Mouse (Mus musculus) heart, postnatal 36 days (tissue): ENCODE measurements at regions not wholly inside any gene's neighbourhood (a gene's known extent, or its start where the extent isn't known, plus 50 kb on each side); places are given as distances from the start of the nearest gene placed in this dataset.
"Not testable (repeated sequence)": the region's sequence is repeated elsewhere in the genome, so short reads cannot be mapped to it uniquely, and the experiment has no call there.

ENCODE experiments used
- DNase-seq, 2 experiments: peaks; one replicate each; pipeline ENCODE4 v3.0.0; 2021 to 2022
- intact Hi-C: fragments of 180-260 bp; cut with DNase I; formaldehyde crosslinking; loops from one replicate; pipeline ENCODE4 v1.15.1; 2025
- microRNA-seq, 2 experiments: library from miRNA; unstranded; fragments of <30 nt; microRNA quantifications; one replicate each; pipeline ENCODE4 v1.2.0; 2021; ENCODE audit warnings: borderline number of aligned reads in 2 of 2

DNA sequence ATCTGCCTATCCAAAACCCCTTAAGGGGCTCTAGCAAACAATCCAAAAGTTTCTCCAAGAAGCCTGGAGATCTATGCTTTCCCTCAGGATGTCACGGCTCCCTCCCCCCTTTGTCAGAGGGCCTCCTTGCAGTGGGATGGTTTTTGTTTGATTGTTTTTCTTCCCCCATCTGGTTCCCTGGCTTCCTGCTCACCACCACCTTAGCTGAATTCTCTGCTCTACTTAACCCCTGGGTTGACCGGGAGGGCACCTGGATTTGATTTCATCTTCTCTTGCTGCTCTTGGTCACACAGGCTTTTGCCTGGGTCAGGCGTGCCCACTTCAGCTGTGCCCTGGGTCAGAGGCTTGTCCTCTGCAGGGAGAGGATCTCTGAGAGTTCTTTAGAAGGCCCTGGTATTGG is 72.3 kb upstream of the Spon1 start:
- intact Hi-C loops, result no loop called here
- no peak for DNase-seq

DNA sequence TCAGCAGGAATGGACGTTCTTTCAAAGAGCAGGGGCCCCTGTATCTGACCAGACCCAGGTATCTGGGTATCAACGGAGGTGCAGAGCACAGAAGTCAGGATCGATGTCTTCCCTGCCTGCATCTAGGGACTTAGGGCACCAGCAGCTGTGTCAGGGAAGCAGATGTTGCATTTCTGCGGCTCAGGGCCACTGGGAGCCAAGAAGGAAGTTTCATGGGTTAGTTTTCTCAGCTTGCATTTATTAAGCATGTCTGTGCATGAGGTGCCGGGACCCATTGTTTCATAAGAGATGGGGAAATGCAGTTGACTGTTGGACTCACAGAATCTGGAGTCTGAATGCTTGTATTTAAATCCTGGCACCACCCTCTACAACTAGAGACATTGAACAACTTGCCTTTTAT is 71.3 kb upstream of the Spon1 start:
- intact Hi-C loops, result no loop called here
- no peak for DNase-seq

DNA sequence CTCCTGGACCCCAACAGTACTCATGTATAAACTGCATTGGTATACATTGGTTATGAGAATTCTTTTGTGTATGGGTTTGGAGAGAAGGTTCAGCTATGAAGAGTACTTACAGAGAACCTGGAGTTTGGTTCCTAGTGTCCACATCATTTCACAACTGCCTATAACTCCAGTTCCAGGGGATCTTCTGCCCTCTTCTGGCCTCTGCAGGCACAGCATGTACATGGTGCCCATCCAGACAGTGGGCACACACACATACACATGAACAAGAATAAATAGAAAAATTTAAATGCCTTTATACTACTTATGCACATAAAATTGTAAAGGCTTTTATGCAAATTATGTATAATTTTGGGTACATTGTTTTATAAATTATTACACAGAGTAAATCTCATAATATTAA is 59.9 kb upstream of the Spon1 start:
- intact Hi-C loops, result no loop called here
- DNase-seq, result no peak

DNA sequence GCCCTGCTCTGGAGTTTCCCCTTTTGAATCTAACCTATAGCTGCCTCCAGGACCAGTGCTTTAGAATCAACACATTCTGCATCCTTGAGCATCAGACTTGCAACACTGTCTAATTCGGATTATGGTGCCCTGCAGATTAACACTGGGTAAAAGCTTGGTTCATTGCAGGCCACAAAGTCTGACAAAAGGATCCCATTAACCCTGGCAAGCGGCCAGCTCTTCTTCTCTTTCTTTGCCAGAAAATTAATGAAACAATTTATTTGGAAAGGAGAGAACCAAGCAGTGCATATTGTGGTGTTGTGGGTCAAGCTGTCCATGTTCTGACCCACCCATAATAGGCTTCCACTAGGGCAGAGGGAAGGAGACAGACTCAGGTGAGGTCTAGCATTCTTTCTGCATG is 58.2 kb upstream of the Spon1 start:
- DNase-seq, result no peak
- intact Hi-C loops, result no loop called here

DNA sequence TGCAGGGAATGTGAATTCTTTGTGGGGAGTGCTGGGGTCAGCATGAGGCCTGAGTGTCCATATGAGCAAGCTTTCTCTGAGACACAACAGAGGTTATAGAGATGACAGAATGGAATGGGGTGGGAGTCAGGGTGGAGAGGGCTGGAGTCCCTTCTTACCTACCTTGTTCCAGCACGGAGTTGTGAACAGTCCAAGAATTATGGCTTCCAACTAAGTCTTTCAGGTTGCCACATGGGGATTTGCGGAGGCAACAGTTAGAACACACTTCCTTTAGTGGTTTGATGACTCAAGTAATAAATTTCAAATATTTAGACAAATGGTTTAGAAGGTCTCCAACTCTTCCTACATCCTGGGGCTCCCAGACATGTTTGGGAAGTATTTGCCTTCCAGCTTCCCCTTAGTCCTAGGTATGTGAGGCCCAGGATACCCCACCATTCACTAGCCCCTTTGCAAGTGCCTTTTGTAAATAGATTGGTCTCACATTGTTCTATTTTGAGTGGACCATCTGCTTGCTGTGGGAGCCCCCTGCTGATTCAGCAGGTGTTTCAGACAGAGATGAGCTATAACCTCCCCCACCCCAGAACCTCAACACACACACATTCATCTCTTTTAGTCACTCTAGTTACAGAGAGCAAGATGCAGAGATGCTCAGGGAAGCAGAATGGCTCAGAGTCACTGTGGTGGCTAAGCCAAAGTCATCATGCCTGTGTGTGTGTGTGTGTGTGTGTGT is 55.1 kb upstream of the Spon1 start:
- no peak for DNase-seq
- intact Hi-C loops, result no loop called here

DNA sequence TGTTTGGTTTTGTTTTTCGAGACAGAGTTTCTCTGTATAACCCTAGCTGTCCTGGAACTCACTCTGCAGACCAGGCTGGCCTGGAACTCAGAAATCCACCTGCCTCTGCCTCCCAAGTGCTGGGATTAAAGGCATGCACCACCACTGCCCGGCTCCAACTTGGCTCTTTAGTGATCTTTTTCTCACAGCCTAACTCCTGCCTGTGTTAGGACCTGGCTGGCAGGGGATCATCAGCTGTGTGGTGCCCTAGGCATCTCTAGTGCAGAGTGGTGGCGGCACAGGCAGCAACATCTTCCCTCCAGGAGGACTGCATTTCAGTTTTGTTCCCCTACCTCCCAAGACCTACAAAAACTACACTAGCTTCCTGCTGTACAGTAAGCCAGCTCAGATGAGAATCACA is 54.4 kb upstream of the Spon1 start:
- intact Hi-C loops, DNase-seq: not testable (repeated sequence)

Small RNA genes lying in the stretch of these regions (microRNA-seq; reads per million reads assigned to microRNA genes)
- gene Gm23700, result 0 reads per million in 2 experiments
